Mouse (Mus musculus) yolk sac, embryonic 10.5 days (tissue): ENCODE measurements around the gene Hpcal1.
A peak's percentile ranks its signal among the peaks of the same experiment; 100 is the strongest.
"Not testable (repeated sequence)": the region's sequence is repeated elsewhere in the genome, so short reads cannot be mapped to it uniquely, and the experiment has no call there.

Experiments used
- DNase-seq: peaks from one replicate; pipeline ENCODE4 v3.0.0-alpha.2; 2017; ENCODE audit warnings: low spot score

Hpcal1 gene

DNA sequence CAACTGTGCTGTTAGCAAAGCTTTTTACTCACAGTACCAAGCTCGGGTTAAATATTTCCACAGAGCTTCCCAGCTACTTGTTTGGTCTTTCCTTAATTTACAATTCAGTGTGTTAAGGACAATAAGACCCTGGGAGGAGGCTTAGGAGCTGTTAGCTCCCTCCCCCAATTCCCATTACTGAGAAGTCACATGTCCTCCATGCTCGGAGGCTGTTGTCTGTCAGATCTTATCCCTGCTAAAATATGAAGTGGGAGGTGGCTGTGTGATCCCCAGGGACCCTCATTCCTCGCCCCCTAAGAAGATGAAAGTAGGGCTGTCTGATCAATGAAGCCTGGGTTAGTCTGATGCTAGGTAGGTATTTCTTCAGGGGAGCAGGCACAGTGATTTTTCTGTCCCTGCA lies 88.4 kb downstream of the Hpcal1 start:
- DNase-seq, result no peak

DNA sequence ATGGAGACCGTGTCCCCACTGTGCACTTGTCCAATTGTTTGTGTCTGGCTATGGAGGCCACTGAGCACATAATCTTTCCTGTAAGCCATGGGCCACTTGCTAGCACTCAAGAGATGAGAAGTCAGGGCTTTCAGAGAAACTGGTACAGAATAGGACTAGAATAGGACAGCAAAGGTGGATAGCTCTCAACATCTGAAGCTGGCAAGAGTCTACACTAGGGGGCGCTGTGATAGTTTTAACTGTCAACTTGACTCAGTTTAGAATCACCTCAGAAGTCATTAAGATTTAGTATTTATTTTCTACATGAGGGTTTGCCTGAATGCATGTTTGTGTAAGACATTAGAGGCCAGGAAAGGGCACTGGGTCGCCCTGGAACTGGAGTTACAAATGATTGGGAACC lies 98.8 kb downstream of the Hpcal1 start:
- no peak for DNase-seq

DNA sequence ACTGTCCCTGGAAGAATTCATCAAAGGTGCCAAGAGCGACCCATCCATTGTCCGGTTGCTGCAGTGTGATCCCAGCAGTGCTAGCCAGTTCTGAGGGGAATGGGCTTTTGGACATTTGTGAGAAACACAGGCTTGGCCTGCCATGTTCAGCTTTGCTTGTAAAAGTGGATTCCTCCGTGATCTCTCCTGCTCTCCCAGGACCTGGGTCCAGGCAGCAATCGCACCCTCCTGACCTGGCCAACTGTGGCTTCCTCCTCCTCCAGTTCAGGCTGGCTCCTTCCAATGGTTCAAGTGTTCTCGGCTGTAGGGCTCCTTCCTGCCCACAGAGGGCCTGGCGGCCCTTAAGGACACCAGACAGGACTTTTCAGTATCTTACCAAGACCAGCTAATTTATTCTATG lies 100.5 kb downstream of the Hpcal1 start:
- no peak for DNase-seq

DNA sequence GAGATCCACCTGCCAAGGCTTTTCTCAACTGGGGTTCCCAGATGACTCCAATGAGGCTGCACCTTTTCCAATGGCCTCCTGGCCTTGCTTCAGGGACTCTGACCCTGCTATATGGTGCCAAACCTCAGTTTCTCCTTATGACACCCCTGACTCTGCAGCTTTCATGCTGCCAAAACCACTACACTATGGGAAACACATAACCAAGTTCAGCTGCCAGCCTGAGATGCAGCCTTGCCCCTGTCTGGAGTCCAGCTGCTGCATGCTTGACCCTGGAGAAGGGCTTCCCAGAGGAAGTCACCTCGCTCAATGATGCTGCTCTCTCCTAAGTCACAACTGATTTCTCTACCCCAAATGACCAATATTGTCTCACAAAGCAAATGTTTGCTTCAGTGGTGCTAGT lies 102.1 kb downstream of the Hpcal1 start:
- no peak for DNase-seq

DNA sequence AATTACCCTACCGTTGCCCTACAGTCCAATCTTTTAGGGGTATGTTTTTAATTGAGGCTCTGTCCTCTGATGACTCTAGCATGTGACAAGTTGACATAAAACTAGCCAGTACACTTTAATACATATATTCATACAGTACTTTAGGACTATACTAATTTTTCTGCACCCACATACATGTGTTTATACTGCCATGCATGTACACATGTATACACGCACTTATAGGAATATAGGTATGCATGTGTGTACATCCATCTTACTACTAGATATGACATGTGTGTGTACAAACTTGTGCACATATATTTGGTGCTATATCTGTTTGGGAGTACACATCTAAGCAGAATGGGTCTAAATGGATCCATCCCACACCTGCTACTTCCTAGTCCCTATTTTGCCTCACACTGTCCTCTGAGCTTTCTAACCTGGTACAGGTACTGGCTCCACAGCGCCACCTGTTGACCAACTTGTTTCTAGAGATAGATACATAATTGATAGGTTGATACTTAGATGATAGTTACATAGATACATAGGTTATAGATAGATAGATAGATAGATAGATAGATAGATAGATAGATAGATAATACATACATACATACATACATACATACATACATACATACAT lies 105.1 kb downstream of the Hpcal1 start:
- no peak for DNase-seq

DNA sequence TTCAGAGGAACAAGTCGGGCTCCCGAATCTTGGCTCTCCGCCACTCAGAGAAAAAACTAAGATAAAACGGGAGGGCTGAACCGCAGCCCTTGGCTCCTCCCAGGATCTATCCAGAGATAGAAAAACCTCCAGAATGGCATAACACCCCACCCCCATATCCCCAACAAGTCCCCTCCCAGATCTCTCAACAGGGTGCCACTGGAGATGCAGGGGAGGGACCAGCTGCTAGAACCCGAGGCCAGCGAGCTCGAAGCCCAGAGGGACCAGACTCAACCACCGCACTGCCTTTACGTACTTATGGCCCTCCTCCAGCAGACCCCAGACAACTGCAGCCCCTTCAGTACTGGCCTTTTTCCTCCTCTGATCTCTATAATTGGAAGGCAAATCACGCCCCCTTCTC lies 107.6 kb downstream of the Hpcal1 start:
- not testable (repeated sequence) for DNase-seq

DNA sequence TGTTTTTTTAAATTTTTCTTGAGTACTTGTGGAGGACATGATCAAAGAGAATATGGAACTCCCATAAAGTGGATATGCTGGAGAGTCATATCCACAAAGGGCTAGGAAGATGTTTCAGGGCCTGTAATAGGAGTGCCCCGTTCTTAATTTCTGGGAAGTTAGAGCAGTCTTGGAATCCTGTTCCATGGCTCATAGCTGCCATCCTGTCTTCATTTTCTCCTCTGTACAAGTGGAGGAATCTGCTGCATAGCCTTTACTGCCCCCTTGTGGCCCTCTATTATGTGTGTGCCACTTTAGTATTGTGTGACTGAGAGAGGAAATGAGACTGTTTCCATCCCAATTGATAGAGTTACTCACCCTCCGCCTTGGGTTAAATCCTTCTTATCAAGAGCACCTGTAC lies 117.9 kb downstream of the Hpcal1 start:
- DNase-seq, result peak; percentile 23

DNA sequence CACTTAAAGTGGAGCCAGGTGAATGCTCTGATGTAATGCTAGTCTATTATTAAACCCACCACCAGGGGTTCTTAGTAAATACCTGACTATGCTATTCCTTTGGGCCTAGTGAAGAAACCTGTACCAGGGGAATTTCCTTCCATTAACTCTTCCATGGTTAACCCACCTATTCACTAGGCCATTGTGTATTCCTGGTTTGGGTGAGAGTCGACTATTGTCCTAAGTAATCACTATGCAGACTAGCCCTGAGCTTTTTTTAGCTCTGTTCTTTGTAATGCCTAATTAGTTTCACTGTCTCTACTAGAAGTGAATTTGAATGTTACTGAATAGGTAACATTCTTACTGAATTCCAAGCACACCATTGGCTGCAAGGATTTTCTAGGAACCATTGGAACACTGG lies 144.6 kb downstream of the Hpcal1 start:
- DNase-seq, result not testable (repeated sequence)
